Mouse (Mus musculus) hindbrain, embryonic 16.5 days (tissue): ENCODE results near the gene Myoz2. TPM values are rescaled to one million over a fixed set of nuclear protein-coding genes. Genes with fewer than 3 reads are reported as not detected.

Source experiments
- ATAC-seq: fragments of 200-750 bp; cut with Nextera tagmentation; 2 replicates; pipeline ENCODE4 v1.8.0; 2017; ENCODE audit warnings: moderate TSS enrichment, moderate library complexity
- H3K27ac ChIP-seq: fragments of 300-500 bp; sonication (generic); 2 replicates; pipeline ENCODE4 v1.5.1; 2014; ENCODE audit warnings: low read depth, mild to moderate bottlenecking, control low read depth, low read length, moderate library complexity
- H3K27me3 ChIP-seq: fragments of 300-500 bp; sonication (generic); replicated peaks from 2 replicates; pipeline ENCODE4 v1.6.1; 2014; ENCODE audit warnings: low read length; ENCODE audit not compliant: control insufficient read depth, insufficient read depth
- H3K36me3 ChIP-seq: fragments of 300-500 bp; sonication (generic); 2 replicates; pipeline ENCODE4 v1.6.1; 2014; ENCODE audit warnings: mild to moderate bottlenecking, low read length, moderate library complexity, mixed read lengths; ENCODE audit not compliant: control insufficient read depth, insufficient read depth
- H3K4me1 ChIP-seq: fragments of 300-500 bp; sonication (generic); 2 replicates; pipeline ENCODE4 v1.6.1; 2014; ENCODE audit warnings: low read depth, low read length; ENCODE audit not compliant: control insufficient read depth, insufficient read depth
- H3K4me2 ChIP-seq: fragments of 300-500 bp; sonication (generic); 2 replicates; pipeline ENCODE4 v1.6.1; 2014; ENCODE audit warnings: mild to moderate bottlenecking, low read length, control low read depth, moderate library complexity
- H3K4me3 ChIP-seq: fragments of 300-500 bp; sonication (generic); 2 replicates; pipeline ENCODE4 v1.5.1; 2014; ENCODE audit warnings: mild to moderate bottlenecking, low read length, control low read depth, moderate library complexity
- H3K9ac ChIP-seq: fragments of 300-500 bp; sonication (generic); 2 replicates; pipeline ENCODE4 v1.6.1; 2014; ENCODE audit warnings: low read depth, mild to moderate bottlenecking, control low read depth, low read length, moderate library complexity
- H3K9me3 ChIP-seq: fragments of 300-500 bp; sonication (generic); 2 replicates; pipeline ENCODE4 v1.6.1; 2014; ENCODE audit warnings: mild to moderate bottlenecking, low read length, moderate library complexity; ENCODE audit not compliant: control insufficient read depth
- WGBS: fragments of 180-500 bp; shearing (Covaris S2); extraction: QIAGEN DNeasy Blood & Tissue Kit; methylation state at CpG from one replicate; pipeline ENCODE4 v1.1.7; 2014; 5-methylcytosine and 5-hydroxymethylcytosine counted together
- polyA plus RNA-seq: library from polyadenylated mRNA; unstranded; fragments of >200 nt; fragmentation: Nextera tagmentation; extraction: Ambion mirVana; gene quantifications from 2 replicates; pipeline ENCODE4 v1.2.1, GENCODE M21; 2015

The Myoz2 gene
- polyA plus RNA-seq, 1 experiment from 2014 or later, result 0.13 TPM

GRCm38 (mm10) chr3:123024496-123025234, 10.2 kb downstream of the Myoz2 start:
- H3K9ac ChIP-seq, result no peak overlapping the region
- H3K4me2 ChIP-seq, result no peak overlapping the region
- no peaks in the 10 kb centered on the region for H3K27me3 ChIP-seq
- 90% methylated on average over 9 of the region's 9 CpGs for WGBS
- ATAC-seq, result no peak
- H3K27ac ChIP-seq, result no peak overlapping the region
- no peak overlapping the region for H3K4me3 ChIP-seq
- no peaks in the 10 kb centered on the region for H3K36me3 ChIP-seq
- H3K4me1 ChIP-seq, result no peaks in the 10 kb centered on the region
- H3K9me3 ChIP-seq, result no peaks in the 10 kb centered on the region

- Histone ChIP-seq H3K4me2 (no peak overlapping the region), H3K9me3 (no peaks in the 10 kb centered on the region), H3K27ac (no peak overlapping the region), H3K27me3 (no peaks in the 10 kb centered on the region), H3K4me1 (no peaks in the 10 kb centered on the region), H3K36me3 (no peaks in the 10 kb centered on the region), H3K9ac (no peak overlapping the region), H3K4me3 (no peak overlapping the region)
- no peak for ATAC-seq
- WGBS, result 86% methylated on average over 2 of the region's 2 CpGs
Measured at GRCm38 (mm10) chr3:123018792-123019191, 16.0 kb downstream of the Myoz2 start.

- ATAC-seq, result no peak
- Histone ChIP-seq H3K4me3 (no peak overlapping the region), H3K36me3 (no peaks in the 10 kb centered on the region), H3K4me1 (no peaks in the 10 kb centered on the region), H3K27ac (no peak overlapping the region), H3K9me3 (no peaks in the 10 kb centered on the region), H3K4me2 (no peak overlapping the region), H3K9ac (no peak overlapping the region), H3K27me3 (no peaks in the 10 kb centered on the region)
- 90% methylated on average over 14 of the region's 14 CpGs for WGBS
Measured at GRCm38 (mm10) chr3:123013476-123013875, 21.3 kb downstream of the Myoz2 start.

DNA sequence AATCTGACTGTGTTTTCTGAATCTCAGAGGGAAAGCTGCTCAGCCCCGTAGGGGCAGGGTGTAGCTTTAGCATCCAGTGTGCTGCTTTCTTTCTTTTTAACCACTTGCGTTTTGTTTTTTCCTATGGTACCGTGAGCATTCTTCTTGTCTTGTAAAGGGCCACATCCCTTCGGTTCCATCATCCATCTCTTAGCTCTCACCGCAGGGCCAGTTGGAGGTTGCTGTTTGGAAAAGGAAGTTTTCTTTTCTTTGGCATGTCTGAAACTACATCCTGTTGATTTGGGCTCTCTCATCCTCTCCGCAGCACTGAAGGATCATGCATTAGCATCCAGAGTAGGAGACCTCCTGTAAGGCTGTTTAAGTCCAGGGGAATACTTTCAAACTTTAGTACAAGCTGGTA, 25.4 kb downstream of the Myoz2 start:
- Histone ChIP-seq H3K36me3 (no peaks in the 10 kb centered on the region), H3K27me3 (no peaks in the 10 kb centered on the region), H3K4me1 (no peaks in the 10 kb centered on the region), H3K27ac (no peak overlapping the region), H3K9ac (no peak overlapping the region), H3K4me3 (no peak overlapping the region), H3K4me2 (no peak overlapping the region), H3K9me3 (no peaks in the 10 kb centered on the region)
- ATAC-seq, result no peak
- WGBS, result 49% methylated on average over 6 of the region's 6 CpGs

DNA sequence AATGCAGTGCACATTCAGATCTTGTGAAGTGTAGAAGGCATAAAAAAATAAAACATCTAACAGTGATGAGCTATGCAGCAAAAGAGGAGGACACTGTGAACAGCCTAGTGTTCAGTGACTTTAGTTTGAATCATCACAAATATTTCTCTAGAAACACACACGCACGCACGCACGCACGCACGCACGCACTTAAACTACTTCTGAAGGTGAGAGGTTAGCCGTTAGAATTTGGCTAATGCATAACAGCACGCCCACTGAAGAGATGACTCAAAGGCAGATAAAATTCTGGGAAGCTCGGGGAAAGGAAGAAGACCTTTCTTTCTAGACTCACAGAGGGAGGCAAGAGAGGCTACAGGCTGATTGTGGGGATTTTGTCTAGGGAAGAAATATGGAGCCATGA, 27.4 kb downstream of the Myoz2 start:
- WGBS, result 82% methylated on average over 10 of the region's 10 CpGs
- no peak overlapping the region for H3K4me2 ChIP-seq
- H3K4me1 ChIP-seq, result no peaks in the 10 kb centered on the region
- no peak overlapping the region for H3K9ac ChIP-seq
- no peak overlapping the region for H3K4me3 ChIP-seq
- H3K36me3 ChIP-seq, result no peaks in the 10 kb centered on the region
- H3K27me3 ChIP-seq, result no peaks in the 10 kb centered on the region
- no peak overlapping the region for H3K27ac ChIP-seq
- no peak for ATAC-seq
- H3K9me3 ChIP-seq, result no peaks in the 10 kb centered on the region

- no peaks in the 10 kb centered on the region for H3K36me3 ChIP-seq
- 53% methylated on average over 3 of the region's 3 CpGs for WGBS
- no peaks in the 10 kb centered on the region for H3K27me3 ChIP-seq
- H3K27ac ChIP-seq, result no peak overlapping the region
- H3K4me2 ChIP-seq, result no peak overlapping the region
- ATAC-seq, result no peak
- H3K9me3 ChIP-seq, result no peaks in the 10 kb centered on the region
- no peak overlapping the region for H3K4me3 ChIP-seq
- no peak overlapping the region for H3K9ac ChIP-seq
- no peaks in the 10 kb centered on the region for H3K4me1 ChIP-seq
Measured at GRCm38 (mm10) chr3:123001053-123001452, 33.8 kb downstream of the Myoz2 start.

- no peaks in the 10 kb centered on the region for H3K4me1 ChIP-seq
- no peak for ATAC-seq
- H3K4me2 ChIP-seq, result no peak overlapping the region
- H3K36me3 ChIP-seq, result no peaks in the 10 kb centered on the region
- no peaks in the 10 kb centered on the region for H3K27me3 ChIP-seq
- no peak overlapping the region for H3K4me3 ChIP-seq
- H3K27ac ChIP-seq, result no peak overlapping the region
- 81% methylated on average over 8 of the region's 8 CpGs for WGBS
- H3K9me3 ChIP-seq, result no peaks in the 10 kb centered on the region
- no peak overlapping the region for H3K9ac ChIP-seq
Measured at GRCm38 (mm10) chr3:122998511-122998910, 36.3 kb downstream of the Myoz2 start.

GRCm38 (mm10) chr3:122996968-122997367, 37.8 kb downstream of the Myoz2 start:
- 83% methylated on average over 1 of the region's 1 CpGs for WGBS

DNA sequence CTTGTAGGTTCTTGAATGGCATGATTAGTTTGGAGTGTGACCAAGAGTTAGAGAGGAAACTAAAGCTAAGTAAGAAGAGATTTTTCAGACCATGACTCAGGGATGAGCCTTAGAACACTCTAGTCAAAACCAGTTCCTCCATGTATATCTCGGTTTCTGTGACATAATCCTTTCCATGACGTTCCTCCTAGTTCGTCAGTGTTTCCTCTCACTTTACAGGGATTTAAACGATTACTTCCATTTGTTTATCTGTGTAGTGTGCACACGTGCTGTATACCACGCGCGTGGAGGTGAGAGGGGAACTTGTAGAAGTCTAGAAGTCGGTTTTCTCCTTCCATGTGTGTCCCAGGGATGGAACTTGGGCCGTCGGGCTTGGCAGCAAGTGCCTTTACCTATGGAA, 47.9 kb downstream of the Myoz2 start:
- ATAC-seq, result no peak
- Histone ChIP-seq H3K4me2 (no peak overlapping the region), H3K36me3 (no peaks in the 10 kb centered on the region), H3K9me3 (no peaks in the 10 kb centered on the region), H3K27me3 (no peaks in the 10 kb centered on the region), H3K27ac (no peak overlapping the region), H3K4me1 (0 out of 2 replicates have a peak, but pooled peaks cover 2% of the 10 kb centered on the region), H3K9ac (no peak overlapping the region), H3K4me3 (no peak overlapping the region)
- 92% methylated on average over 11 of the region's 11 CpGs for WGBS

More at GRCm38 (mm10) chr3:122996968-122997367, 37.8 kb downstream of the Myoz2 start:
- no peaks in the 10 kb centered on the region for H3K36me3 ChIP-seq
- no peak overlapping the region for H3K4me3 ChIP-seq
- no peak overlapping the region for H3K4me2 ChIP-seq
- ATAC-seq, result no peak
- no peaks in the 10 kb centered on the region for H3K27me3 ChIP-seq
- H3K9me3 ChIP-seq, result no peaks in the 10 kb centered on the region
- no peak overlapping the region for H3K9ac ChIP-seq
- no peak overlapping the region for H3K27ac ChIP-seq
- H3K4me1 ChIP-seq, result no peaks in the 10 kb centered on the region
